Mouse (Mus musculus): ENCODE measurements around the gene Slc29a2. TPM values are rescaled to one million over a fixed set of nuclear protein-coding genes. Genes with fewer than 3 reads are reported as not detected.

The Slc29a2 gene
- polyA plus RNA-seq, 1 experiment from 2014 or later, result 4.9 TPM

DNA sequence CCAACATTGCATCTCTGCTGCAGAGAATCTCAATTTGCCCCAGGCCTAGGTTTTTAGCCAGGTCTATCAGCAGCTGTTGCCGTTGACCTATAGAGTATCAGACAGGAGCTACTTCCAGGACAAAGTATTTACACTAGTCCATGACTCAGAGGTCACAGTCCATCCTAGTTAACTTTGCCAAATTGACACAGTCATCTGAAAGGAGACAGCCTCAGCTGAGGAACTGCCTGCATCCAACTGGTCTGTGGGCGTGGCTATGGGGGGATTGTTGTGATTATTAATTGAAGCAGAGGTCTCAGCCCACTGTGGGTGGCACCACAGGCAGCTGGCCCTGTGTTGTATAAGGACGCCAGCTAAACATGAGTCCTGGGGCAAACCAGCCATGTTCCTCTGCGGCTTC lies 18.7 kb upstream of the Slc29a2 start:
- Histone ChIP-seq H3K27me3 (ENCODE audit: insufficient read depth, low read length) (no peaks in the 10 kb centered on the region), H3K4me2 (ENCODE audit: low read length) (no peak overlapping the region), H3K9ac (ENCODE audit: low read depth, low read length) (no peak overlapping the region), H3K27ac (no peak overlapping the region), H3K36me3 (ENCODE audit: insufficient read depth, low read length) (no peaks in the 10 kb centered on the region), H3K4me3 (replicated peaks; ENCODE audit: low read depth, low read length) (no peak overlapping the region), H3K4me1 (replicated peaks; ENCODE audit: insufficient read depth, low read length) (no peaks in the 10 kb centered on the region), H3K9me3 (replicated peaks; ENCODE audit: low read length) (no peaks in the 10 kb centered on the region)
- WGBS, result 63% methylated on average over 4 of the region's 4 CpGs
- DNase-seq (ENCODE audit: low spot score), result no peak
- no peak for ATAC-seq (replicated peaks; ENCODE audit: low FRiP score, low read depth)
- TF ChIP-seq CTCF (IDR thresholded peaks at IDR 0.05; ENCODE audit: low read depth), result no peak

- Histone ChIP-seq H3K4me2 (ENCODE audit: low read length) (no peak overlapping the region), H3K4me1 (replicated peaks; ENCODE audit: insufficient read depth, low read length) (peaks cover 7% of the 10 kb centered on the region; the same call in 1 of the 2 replicates), H3K4me3 (replicated peaks; ENCODE audit: low read depth, low read length) (no peak overlapping the region), H3K9ac (ENCODE audit: low read depth, low read length) (no peak overlapping the region), H3K36me3 (ENCODE audit: insufficient read depth, low read length) (no peaks in the 10 kb centered on the region), H3K27me3 (ENCODE audit: insufficient read depth, low read length) (no peaks in the 10 kb centered on the region), H3K27ac (no peak overlapping the region), H3K9me3 (replicated peaks; ENCODE audit: low read length) (no peaks in the 10 kb centered on the region)
- no peak for ATAC-seq (replicated peaks; ENCODE audit: low FRiP score, low read depth)
- TF ChIP-seq CTCF (IDR thresholded peaks at IDR 0.05; ENCODE audit: low read depth), result no peak
- DNase-seq (ENCODE audit: low spot score), result no peak
- WGBS, result 53% methylated on average over 8 of the region's 8 CpGs
Observed at GRCm38 (mm10) chr19:5013138-5013537, 10.5 kb upstream of the Slc29a2 start.

GRCm38 (mm10) chr19:5014961-5015398 lies 8.7 kb upstream of the Slc29a2 start:
- Histone ChIP-seq H3K4me3 (replicated peaks; ENCODE audit: low read depth, low read length) (no peak overlapping the region), H3K9ac (ENCODE audit: low read depth, low read length) (no peak overlapping the region), H3K9me3 (replicated peaks; ENCODE audit: low read length) (no peaks in the 10 kb centered on the region), H3K27ac (no peak overlapping the region), H3K4me2 (ENCODE audit: low read length) (no peak overlapping the region), H3K27me3 (ENCODE audit: insufficient read depth, low read length) (no peaks in the 10 kb centered on the region), H3K36me3 (ENCODE audit: insufficient read depth, low read length) (no peaks in the 10 kb centered on the region), H3K4me1 (replicated peaks; ENCODE audit: insufficient read depth, low read length) (peaks cover 7% of the 10 kb centered on the region; the same call in 1 of the 2 replicates)
- ATAC-seq (replicated peaks; ENCODE audit: low FRiP score, low read depth), result no peak
- DNase-seq (ENCODE audit: low spot score), result peak; percentile 81
- peak; percentile 73 for TF ChIP-seq CTCF (IDR thresholded peaks at IDR 0.05; ENCODE audit: low read depth)
- 14% methylated on average over 8 of the region's 8 CpGs for WGBS

GRCm38 (mm10) chr19:5016221-5016742 lies 7.4 kb upstream of the Slc29a2 start:
- peak; percentile 78; the same call in 1 of the 2 replicates for ATAC-seq (replicated peaks; ENCODE audit: low FRiP score, low read depth)
- Histone ChIP-seq H3K27ac (peak overlapping the region; percentile 81), H3K9ac (ENCODE audit: low read depth, low read length) (no peak overlapping the region), H3K9me3 (replicated peaks; ENCODE audit: low read length) (no peaks in the 10 kb centered on the region), H3K27me3 (ENCODE audit: insufficient read depth, low read length) (no peaks in the 10 kb centered on the region), H3K4me1 (replicated peaks; ENCODE audit: insufficient read depth, low read length) (peaks cover 7% of the 10 kb centered on the region; the same call in 1 of the 2 replicates), H3K4me3 (replicated peaks; ENCODE audit: low read depth, low read length) (no peak overlapping the region), H3K36me3 (ENCODE audit: insufficient read depth, low read length) (no peaks in the 10 kb centered on the region), H3K4me2 (ENCODE audit: low read length) (peak overlapping the region; percentile 36)
- TF ChIP-seq CTCF (IDR thresholded peaks at IDR 0.05; ENCODE audit: low read depth), result 0 out of 2 replicates have a peak, but pooled peaks have one; percentile 11
- 20% methylated on average over 10 of the region's 10 CpGs for WGBS
- DNase-seq (ENCODE audit: low spot score), result peak; percentile 57

- DNase-seq (ENCODE audit: low spot score) (peak; percentile 83), ATAC-seq (replicated peaks; ENCODE audit: low FRiP score, low read depth) (no peak; the same call in 1 of the 2 replicates)
- H3K9ac ChIP-seq (ENCODE audit: low read depth, low read length), result no peak overlapping the region
- peaks cover 7% of the 10 kb centered on the region; the same call in 1 of the 2 replicates for H3K4me1 ChIP-seq (replicated peaks; ENCODE audit: insufficient read depth, low read length)
- WGBS, result 24% methylated on average over 12 of the region's 12 CpGs
- H3K36me3 ChIP-seq (ENCODE audit: insufficient read depth, low read length), result no peaks in the 10 kb centered on the region
- H3K27ac ChIP-seq, result peak overlapping the region; percentile 81
- peak; percentile 75 for TF ChIP-seq CTCF (IDR thresholded peaks at IDR 0.05; ENCODE audit: low read depth)
- H3K4me3 ChIP-seq (replicated peaks; ENCODE audit: low read depth, low read length), result no peak overlapping the region
- no peaks in the 10 kb centered on the region for H3K9me3 ChIP-seq (replicated peaks; ENCODE audit: low read length)
- H3K4me2 ChIP-seq (ENCODE audit: low read length), result peak overlapping the region; percentile 36
- H3K27me3 ChIP-seq (ENCODE audit: insufficient read depth, low read length), result no peaks in the 10 kb centered on the region
Observed at GRCm38 (mm10) chr19:5016782-5017181, 6.9 kb upstream of the Slc29a2 start.

DNA sequence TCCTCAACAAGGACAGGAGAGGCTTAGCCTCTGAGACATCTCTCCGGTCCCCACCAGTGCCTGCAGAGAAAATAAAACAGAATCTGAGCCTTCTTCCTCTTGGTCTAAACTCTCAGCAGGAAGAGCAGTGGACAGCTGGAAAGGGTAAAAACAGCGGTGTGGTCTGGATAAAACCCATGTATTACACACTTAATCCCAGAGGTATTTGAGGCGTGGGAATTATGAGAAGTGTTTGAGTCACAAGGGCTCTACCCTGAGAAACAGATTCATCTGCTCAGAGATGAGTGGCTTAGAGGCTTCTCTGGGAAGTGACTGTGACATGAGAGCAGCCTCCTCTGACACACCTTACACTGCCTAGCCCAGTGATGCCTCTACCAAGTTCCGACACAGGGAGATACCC lies 6.0 kb upstream of the Slc29a2 start:
- no peak overlapping the region for H3K4me2 ChIP-seq (ENCODE audit: low read length)
- 78% methylated on average over 4 of the region's 4 CpGs for WGBS

More for the DNA sequence above, 6.0 kb upstream of the Slc29a2 start:
- ATAC-seq (replicated peaks; ENCODE audit: low FRiP score, low read depth) (no peak), DNase-seq (ENCODE audit: low spot score) (no peak)
- Histone ChIP-seq H3K4me1 (replicated peaks; ENCODE audit: insufficient read depth, low read length) (peaks cover 7% of the 10 kb centered on the region; the same call in 1 of the 2 replicates), H3K9me3 (replicated peaks; ENCODE audit: low read length) (no peaks in the 10 kb centered on the region), H3K9ac (ENCODE audit: low read depth, low read length) (no peak overlapping the region), H3K27ac (no peak overlapping the region), H3K36me3 (ENCODE audit: insufficient read depth, low read length) (no peaks in the 10 kb centered on the region), H3K4me3 (replicated peaks; ENCODE audit: low read depth, low read length) (no peak overlapping the region), H3K27me3 (ENCODE audit: insufficient read depth, low read length) (no peaks in the 10 kb centered on the region)
- TF ChIP-seq CTCF (IDR thresholded peaks at IDR 0.05; ENCODE audit: low read depth), result no peak
